Mouse (Mus musculus) CD4-positive, CD25-positive, alpha-beta regulatory T cell, adult 2 months (primary cell): ENCODE results near the gene Tspyl3.
"Not testable (repeated sequence)": the region's sequence is repeated elsewhere in the genome, so short reads cannot be mapped to it uniquely, and the experiment has no call there.

Experiments used
- DNase-seq: peaks from one replicate; pipeline ENCODE4 v3.0.0-alpha.2; 2012; ENCODE audit warnings: low read depth, low spot score

Gene Tspyl3

DNA sequence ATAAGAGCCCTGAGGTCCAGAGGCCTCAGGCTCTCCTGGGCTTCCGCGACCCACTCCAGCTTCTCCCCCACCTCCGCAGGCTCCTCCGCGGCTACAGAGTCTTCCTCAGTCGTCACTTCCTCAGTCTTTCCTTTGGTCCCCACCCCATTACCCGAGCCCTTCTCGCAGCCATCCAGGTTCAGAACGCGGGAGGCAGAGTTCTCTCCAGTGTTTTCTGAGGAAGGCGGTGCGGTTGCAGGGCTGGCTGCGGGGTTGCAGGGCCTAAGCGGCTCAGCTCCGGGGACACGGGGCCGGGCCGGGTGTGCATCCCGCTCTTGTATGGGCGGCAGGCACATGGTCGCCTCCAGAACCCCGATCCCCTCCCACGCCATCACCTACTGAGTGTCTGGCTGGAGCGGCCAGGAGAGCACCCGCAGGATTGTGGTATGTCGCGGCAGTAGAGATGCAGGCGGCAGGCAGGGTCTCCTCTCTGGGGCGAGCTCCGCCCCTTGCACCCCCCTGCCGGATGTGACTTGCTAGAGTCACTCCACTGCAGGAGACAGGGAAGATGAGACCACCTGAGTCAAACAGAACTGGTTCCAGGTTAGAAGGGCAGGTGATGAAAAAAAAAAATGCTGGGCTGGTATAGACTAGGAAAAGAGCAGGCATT, at the start of gene Tspyl3:
TSS of gene Tspyl3 (minus strand) at position 496 of the 649 bp plus-strand sequence.
- DNase-seq: peak; percentile 73

DNA sequence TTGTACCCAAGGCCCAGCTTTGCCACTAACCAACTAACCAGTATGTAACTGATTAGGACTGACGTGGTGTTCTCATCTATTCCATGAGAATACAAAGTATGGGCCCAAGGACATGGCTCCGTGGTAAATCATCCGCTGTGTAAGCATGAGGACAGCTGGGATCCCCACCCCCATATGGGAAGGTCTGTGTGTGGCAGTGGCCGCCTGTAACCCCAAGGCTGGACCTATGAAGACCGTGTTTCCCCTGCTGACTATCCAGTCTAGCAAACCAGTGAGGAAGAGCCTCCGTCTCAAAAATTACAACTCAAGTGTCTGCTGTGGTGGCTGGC, 49.6 kb upstream of the Tspyl3 start:
- DNase-seq: no peak

DNA sequence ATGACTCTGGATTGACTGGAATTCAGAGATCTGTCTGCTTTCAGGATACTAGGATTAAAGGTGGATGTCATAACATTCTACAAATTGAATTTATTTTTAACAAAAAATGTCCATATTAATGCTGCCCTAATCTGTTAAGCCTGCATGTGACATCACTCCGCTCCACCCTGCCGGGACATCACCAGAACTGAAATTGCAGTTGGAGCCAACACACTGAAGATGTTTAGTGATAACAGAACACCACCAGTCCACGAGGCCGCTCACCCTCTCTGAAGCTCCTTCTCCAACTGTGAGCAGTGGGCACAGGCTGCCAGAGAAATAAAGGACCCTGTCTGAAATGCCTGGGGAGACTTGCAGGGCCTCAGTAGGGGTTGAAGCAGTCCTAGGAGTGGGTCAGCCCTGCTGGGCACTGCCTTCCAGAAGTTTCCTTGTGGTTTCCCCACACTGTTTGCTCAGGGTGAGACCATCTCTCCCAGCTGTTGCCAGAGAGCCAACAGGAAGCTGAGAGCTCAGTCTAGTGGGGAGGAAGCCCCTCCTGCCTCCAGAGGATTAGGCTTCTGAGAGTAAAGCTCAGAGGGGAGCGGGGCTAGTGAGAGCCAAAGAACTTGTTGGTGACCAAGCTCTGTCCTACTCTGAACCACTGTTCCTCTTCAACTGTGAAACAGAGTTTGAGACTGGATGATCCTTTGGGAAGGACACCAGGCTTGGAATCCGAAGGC, 49.1 kb upstream of the Tspyl3 start:
- DNase-seq: not testable (repeated sequence)

DNA sequence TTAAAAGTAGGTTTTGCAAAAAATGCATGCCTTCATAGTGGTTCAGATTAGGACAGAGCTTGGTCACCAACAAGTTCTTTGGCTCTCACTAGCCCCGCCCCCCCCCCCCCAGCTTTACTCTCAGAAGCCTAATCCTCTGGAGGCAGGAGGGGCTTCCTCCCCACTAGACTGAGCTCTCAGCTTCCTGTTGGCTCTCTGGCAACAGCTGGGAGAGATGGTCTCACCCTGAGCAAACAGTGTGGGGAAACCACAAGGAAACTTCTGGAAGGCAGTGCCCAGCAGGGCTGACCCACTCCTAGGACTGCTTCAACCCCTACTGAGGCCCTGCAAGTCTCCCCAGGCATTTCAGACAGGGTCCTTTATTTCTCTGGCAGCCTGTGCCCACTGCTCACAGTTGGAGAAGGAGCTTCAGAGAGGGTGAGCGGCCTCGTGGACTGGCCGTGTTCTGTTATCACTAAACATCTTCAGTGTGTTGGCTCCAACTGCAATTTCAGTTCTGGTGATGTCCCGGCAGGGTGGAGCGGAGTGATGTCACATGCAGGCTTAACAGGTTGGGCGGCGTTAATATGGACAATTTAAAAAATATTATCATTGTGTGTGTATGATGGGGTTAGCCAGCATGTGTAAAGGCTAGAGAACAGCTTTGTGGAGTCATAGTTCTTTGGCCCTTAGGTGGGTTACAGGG, 45.1 kb upstream of the Tspyl3 start:
- DNase-seq: not testable (repeated sequence)

DNA sequence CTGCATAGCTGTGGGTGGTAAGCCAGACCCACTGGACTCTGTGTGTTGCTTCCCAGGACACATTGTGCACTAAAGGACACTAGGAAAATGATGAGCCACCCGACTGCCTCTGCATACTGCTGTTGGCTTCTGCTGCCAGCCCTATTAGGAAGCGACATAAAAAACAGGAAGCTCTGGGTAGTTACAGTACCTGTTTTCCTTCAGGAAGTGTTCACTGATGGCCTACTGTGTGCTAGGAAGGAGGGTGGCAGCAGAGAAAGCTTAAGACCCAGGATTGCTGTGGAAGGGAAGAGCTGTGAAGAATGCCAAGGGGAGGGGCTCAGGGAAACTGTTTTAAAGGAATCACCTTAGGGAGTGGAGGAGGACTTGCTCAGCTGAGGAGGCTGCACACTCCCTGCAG, 42.1 kb upstream of the Tspyl3 start:
- no peak for DNase-seq

DNA sequence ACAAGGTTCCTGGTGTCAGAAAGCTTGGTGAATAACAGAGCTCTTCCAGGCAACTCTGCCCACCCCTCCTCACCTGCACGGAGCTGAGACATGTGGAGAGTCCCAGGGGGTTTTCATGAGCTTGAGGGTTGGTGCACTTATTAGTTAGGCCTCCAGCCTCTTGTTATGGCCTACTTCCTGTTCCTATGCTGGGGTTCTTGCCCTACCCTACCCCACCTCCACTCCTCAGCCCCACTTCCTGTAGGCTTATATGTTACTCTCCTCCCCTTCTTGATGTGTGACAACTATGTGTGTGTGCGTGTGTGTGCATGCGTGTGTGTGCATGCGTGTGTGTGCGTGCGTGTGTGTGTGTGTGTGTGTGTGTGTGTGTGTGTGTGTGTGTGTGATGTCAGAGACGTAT, 37.8 kb upstream of the Tspyl3 start:
- DNase-seq: peak; percentile 89

DNA sequence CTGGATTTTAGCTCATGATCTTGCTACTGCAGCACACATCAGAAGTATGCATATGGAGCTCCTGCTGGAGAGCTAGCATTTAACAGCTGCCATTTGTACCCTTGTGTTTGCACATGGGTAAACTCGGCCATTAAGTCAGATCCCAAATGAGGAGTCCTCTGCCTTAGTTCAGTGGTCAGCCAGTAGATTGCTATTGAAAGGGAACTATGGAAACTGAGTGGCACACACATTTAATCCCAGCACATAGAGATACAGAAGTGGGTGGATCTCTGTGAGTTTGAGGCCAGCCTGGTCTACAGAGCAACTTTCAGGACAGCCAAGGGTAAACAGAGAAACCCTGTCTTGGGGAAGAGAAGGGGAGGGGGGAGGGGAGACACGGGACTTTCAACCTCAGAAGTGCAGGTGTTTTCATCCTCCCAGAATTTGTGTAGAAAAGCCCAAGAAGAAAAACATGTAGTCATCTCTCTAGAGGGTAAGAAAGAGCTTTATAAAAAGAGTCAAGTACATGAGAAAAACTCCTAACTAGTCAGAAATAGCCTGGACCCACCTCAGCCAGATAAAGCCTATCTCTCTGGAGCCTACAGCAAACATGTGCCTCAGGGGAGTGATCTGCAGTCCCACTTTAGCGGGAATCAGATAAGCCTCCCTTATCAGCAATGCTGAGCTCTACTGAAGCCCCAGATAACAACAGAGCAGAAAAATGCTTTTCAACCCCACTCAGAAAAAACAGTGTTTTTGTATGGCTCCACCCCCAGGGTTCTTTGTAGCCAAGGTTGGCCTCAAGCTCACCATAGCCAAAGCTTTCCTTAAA, 34.8 kb upstream of the Tspyl3 start:
- DNase-seq: peak; percentile 55

DNA sequence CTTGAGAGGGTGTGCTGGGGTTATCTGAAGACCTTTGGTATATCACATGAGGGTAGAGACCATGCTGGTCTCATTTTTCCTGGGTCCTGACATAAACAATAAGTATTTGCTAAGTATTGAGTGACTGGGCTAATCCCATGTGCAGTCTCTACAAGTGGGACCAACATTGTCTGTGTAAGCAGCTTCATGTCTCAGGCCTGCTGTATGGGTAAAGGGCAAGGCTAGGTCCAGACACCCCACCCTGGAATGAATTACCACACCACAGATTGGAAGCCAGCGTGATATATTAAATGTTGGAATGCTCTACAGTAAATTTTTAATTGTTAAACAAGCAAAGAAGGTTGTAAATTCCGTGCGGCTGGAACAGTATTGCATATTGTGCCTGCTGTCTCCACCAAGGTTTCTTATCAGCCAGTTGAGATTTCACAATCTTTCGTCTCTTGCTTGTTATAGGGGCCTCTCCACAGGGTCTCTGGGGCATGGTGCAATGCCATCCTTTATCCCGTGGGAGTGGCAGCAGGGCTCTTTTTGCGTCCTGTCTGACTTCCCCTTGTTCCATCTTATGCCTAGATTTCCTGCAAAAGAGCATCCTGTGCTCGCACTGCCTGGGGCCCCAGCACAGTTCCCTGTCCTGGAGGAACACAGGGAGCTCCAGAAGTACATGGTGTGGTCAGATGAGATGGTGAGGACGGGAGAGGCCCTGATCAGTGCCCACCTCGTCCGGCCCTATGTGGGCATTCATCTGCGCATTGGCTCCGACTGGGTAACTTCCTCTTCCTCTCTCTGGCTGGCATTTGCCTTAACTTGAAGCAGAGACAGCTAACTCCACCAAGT, 34.0 kb upstream of the Tspyl3 start:
- DNase-seq: peak; percentile 44

DNA sequence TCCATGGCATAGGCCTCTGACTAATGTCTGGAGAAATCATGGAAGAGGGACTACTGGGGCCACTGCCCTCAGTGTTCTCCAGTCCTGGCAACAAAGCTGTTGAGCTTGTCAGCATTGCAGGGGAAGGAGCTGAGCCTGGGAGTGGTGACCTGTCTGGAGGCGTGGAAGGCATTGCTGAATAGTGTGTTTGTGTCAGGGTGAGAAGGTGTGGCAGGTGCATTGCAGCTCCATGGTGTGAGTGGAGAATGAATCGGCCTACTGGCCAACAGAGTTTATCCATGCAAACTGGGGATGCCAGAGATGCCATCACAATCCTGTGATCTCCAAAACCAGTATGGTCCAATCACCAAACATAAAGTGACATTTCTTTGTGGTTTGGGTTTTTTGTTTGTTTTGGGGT, 31.4 kb upstream of the Tspyl3 start:
- DNase-seq: no peak

DNA sequence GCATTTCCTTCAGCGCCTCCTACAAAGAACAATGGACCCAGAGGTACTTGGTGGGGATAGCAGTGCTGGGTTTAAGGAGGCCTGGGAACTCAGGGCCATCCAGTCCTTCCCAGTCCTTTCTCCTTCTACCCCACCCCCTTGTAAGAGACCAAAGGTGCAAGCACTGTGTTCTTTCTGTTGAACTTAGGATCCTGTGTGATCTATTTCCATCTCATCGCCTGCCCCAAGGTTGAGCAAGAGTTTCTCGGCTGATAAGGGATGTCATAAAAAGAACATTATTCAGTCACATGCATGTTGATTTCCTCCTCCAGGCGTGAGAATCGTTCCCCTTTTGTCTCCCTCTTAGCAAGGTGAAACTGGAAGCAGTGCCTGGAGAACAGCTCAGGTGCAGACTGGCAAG, 24.5 kb upstream of the Tspyl3 start:
- DNase-seq: no peak

DNA sequence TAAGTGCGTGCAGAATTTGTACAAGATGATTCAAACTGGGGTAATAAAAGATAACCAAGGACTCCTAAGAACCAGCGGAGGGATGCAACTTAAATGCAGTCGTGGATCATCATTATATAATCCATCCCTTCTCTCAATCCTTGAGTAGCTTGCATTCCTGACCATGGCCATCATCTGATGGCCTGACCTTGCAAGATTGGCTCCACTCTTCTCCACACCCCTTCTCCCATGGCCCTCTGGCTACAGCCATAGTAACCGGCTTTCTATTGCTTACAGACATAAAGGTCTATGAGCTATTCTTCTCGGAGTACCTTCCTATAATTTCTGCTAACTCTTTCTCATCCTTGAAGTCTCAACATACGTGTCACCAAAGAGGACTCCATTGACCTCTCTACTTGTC, 16.9 kb upstream of the Tspyl3 start:
- DNase-seq: no peak

DNA sequence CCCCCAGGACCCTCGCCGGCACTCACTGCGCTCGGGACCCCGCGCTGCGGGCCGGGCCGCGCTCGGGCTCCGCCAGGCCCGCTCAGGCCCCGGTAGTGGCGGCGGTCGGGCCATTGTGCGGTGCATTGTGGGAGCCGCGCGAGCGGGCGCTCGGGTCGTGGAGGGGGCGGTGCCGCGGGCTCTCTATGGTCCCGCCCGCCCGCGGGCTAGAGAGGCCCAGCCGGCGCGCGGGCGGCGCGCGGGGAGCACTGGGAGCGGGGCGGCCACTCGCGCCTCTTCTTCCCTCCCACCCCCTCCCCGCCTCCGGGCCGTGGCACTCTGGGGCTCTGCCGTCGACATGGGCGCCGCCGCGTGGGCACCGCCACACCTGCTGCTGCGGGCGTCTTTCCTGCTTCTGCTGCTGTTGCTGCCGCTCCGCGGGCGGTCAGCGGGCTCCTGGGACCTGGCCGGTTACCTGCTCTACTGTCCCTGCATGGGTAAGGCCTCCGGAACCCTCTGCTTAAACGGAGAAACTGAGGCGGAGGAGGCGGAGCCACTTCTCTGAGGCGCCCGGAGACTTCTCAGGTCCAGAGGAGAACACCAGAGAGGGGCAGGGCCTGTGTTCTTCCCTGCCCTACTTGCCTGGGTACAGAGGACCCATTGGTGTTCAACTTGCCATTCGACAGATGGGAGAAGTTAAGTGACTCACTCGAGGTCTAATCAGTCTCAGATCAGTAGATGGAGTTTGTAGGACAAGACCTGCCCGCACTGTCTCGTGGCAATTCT, 16.2 kb upstream of the Tspyl3 start, which contains the start of the genes Plagl2 and Pofut1:
TSS of gene Plagl2 (minus strand) at position 177 of the 765 bp plus-strand sequence.
TSS of gene Pofut1 (plus strand) at position 284 of the 765 bp plus-strand sequence.
- DNase-seq: peak; percentile 94

DNA sequence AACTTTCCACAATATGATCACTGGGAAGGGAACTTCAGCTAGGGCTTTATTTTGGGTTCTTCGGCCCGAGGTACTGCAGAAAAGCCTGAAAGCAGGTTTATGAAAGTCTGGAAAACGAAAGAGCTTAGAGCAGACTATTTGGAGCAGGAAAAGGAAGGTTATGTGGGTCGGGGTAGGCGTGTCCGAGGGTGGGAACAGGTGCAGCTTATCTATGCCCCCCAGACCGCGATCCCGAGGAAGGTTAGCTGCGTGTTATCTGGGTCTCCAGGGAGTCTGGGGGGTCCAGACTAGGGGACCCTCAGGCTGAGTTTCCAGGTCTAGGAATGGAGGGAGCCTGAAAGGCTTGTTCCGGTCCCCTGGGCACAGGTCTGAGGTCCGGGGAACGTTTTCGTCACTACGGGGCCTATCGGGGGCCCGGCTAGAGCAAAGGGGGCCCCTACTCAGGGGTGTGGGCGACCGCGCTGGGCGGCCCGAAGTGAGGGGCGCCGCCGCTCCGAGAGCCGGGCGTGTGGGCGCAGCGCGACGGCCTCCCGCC, 15.5 kb upstream of the Tspyl3 start:
- DNase-seq: peak; percentile 49

DNA sequence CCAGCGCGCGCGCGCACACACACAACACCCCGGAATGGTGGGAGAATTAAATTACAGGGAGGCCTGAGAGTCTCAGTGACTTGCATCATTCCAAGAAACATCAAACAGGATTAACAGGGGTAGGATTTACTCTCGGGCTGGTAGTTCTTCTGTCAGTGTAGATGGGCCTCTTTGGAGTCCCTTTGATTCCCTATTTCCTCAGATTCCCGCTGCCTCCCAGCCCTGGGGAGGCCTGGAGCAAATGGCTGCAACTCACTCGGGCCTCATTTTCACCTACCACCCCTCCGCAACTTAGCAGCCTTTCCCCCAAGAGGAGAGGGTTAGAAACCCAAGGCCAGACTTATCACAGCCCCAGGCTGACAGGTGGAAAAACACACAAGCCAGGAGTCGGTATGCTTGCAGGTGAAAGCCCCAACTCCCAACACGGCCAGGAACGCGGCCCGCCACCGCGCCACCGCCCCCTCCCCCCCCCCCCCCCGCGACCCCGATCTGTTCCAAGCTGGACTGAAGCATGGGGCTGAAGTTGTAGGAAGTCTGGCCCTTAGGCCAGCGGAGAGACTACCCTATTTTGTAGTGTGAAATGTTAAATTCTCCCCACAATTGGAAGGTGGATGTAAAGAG, 14.7 kb upstream of the Tspyl3 start:
- peak; percentile 21 for DNase-seq

DNA sequence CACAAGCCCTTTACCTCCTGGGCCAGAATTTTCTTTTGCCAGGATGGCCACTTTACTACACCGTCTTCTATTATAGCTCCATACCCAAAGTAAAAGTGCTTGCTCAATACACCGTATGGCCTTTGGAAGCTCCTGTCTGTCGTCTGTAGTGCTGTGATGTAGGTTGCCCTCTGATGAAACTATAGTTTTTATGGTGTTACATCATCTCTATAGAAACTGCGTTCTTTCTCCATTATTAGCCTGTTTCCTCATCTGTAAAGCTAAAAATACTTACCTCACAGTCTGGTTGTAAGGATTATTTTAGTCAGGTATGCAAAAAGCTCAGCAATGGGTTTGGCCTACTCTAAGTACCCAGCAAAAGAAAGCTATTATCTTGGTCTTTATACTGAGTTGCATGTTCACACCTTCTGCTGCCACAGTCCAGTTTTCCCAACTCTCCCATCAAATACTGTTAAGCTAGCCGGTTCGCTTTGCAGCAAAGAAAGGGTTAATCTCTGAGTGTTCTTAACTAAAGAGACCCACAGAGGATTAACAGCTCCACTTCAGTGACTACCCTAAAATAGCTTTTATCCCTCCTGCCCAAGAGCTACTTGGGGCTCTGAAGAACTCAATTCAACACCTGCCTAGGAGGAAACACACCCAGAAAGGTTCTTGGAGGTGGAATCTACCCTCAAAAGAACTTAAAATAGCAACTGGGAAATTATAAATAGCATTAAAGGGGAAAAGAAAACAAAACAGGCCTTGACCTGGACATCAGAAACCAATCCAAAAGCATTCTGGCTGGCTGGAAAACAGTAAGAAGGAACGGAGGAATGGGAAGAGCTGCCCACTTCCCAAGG, 14.0 kb upstream of the Tspyl3 start:
- DNase-seq: no peak

DNA sequence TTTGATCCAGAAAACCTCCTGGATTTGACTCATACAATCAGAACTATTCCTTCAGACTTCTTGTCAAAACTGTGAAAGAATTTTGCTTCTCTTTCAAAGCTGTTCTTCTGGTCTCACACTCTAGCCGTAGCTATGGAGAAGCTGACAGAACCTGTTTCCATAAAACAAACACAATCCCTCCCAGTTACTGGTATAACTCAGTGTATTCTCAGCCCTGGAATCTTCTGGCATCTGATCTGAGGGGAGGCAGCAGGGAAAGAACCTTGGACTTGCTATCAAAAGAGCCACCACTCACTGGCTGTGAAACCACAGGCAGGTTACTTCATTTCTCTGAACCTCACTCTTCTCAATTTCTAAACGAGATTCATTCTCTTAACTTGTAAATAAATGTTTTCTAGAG, 13.2 kb upstream of the Tspyl3 start:
- no peak for DNase-seq

DNA sequence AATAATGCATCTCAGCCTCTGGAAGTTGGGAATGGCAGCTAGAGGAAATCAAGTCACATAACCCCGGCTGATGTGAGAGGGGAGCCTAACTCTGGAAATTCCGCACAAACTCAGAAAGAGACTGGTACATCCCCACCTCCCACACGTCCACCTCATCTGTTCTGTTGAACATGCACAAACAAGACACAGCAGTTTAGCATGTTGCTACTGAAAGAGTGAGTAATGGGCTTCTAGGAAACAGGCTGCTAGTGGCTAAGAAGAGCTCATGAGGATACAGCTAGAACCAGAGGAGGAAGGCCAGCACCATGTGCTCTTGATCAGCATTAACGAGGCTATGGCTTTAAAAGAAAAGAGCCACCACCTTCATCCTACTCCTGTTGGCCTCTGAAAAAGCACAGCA, 12.7 kb upstream of the Tspyl3 start:
- peak; percentile 47 for DNase-seq

DNA sequence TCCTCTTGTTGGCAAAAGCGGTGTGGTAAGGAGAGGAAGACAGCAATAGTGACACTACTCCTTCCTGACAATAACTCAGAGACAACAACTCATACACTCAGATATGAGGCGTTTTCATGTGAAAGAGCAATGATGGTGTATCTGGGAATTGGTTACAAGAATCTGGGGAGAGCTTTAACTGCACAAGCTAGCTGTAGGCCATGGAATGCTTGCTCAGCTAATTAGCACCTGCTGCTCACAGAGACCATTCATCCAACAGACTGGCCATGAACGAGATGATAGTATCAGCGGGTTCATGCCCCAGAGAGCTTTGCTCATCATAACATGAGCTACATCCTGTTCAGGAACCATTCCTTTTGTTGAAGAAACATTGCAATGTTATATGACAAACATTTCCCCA, 12.0 kb upstream of the Tspyl3 start:
- DNase-seq: peak; percentile 27

DNA sequence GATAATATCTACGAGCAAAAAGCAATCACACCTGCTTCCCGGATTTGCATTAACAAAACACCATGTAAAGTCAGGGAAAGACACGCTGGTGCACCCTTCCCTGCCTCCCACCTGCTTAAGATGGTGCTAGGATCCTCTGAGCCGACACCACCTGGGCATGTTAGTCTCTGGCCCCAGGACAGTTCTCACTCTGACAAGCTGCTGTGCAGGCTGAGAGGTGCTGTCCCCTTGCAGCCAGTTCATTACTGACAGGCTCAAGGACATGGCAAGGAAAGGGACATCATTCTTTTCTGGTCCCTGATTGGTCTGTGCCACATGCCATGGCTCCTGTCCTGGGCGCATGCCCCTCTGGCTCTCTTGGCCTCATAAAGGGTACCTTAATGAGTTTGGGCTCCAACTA, 3.3 kb upstream of the Tspyl3 start:
- DNase-seq: no peak
